Mouse (Mus musculus) adipocyte (in vitro differentiated cells): ENCODE data around the gene Asna1.
A peak's percentile ranks its signal among the peaks of the same experiment; 100 is the strongest.

Experiments
- DNase-seq: peaks from one replicate; pipeline ENCODE4 v3.0.0-alpha.2; 2016; ENCODE audit warnings: low spot score

The Asna1 gene

GRCm38 (mm10) chr8:84989810-84990209 lies 35.3 kb downstream of the Asna1 start:
- peak; percentile 96 for DNase-seq

- DNase-seq = peak; percentile 76
Measured at GRCm38 (mm10) chr8:84989311-84989731, 35.8 kb downstream of the Asna1 start.

GRCm38 (mm10) chr8:84987903-84988302 lies 37.2 kb downstream of the Asna1 start:
- DNase-seq = no peak

GRCm38 (mm10) chr8:84987388-84987787 lies 37.7 kb downstream of the Asna1 start:
- DNase-seq = no peak

- no peak for DNase-seq
Measured at GRCm38 (mm10) chr8:84986379-84986945, 38.6 kb downstream of the Asna1 start.

- DNase-seq = no peak
Measured at GRCm38 (mm10) chr8:84985684-84986378, 39.2 kb downstream of the Asna1 start.

GRCm38 (mm10) chr8:84985049-84985683 lies 39.9 kb downstream of the Asna1 start:
- no peak for DNase-seq

- no peak for DNase-seq
Measured at GRCm38 (mm10) chr8:84984294-84985048, 40.6 kb downstream of the Asna1 start.

GRCm38 (mm10) chr8:84982499-84983011 lies 42.5 kb downstream of the Asna1 start:
- DNase-seq = no peak

- no peak for DNase-seq
Measured at GRCm38 (mm10) chr8:84981644-84982498, 43.2 kb downstream of the Asna1 start.

GRCm38 (mm10) chr8:84980622-84981358 lies 44.3 kb downstream of the Asna1 start:
- peak; percentile 95 for DNase-seq

GRCm38 (mm10) chr8:84979599-84980421 lies 45.3 kb downstream of the Asna1 start:
- DNase-seq = peak; percentile 96

GRCm38 (mm10) chr8:84978248-84978940 lies 46.7 kb downstream of the Asna1 start, which contains the start of gene Junb:
Gene Junb, minus strand, starts transcription at chr8:84978718.
- DNase-seq = peak; percentile 97

- peak; percentile 44 for DNase-seq
Measured at GRCm38 (mm10) chr8:84977435-84978247, 47.4 kb downstream of the Asna1 start.

- DNase-seq = peak; percentile 75
Measured at GRCm38 (mm10) chr8:84976763-84977434, 48.2 kb downstream of the Asna1 start.

- DNase-seq = peak; percentile 97
Measured at GRCm38 (mm10) chr8:84976031-84976762, 48.9 kb downstream of the Asna1 start.

- peak; percentile 75 for DNase-seq
Measured at GRCm38 (mm10) chr8:84975434-84975833, 49.6 kb downstream of the Asna1 start.
